Mouse (Mus musculus): ENCODE measurements at regions not wholly inside any gene's neighbourhood (a gene's known extent, or its start where the extent isn't known, plus 50 kb on each side); places are given as distances from the start of the nearest gene placed in this dataset.
"Not testable (repeated sequence)": the region's sequence is repeated elsewhere in the genome, so short reads cannot be mapped to it uniquely, and the experiment has no call there.

DNA sequence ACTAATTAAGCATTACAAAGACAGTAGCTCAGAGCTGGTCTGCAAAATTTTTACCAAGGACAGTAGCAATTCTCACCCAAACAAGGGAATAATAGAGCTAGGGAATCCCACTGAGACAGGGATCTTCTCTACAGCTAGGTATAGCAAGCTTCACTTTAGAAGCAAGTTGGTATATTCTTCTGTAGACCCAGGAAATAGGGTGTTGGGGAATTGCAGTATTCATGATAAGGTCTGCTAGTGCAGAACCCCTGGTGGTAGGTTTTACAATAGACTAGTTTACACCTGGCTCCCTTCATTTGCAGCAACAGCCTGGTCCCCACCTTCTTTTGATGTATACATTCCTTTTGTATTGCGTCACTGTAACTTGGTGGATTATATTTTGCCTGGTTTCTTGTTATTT lies 307.4 kb upstream of the Dab2 start:
- not testable (repeated sequence) for DNase-seq (ENCODE audit: inconsistent age in 2 of 2, low spot score in 1 of 2)

GRCm38 (mm10) chr15:6000816-6001215 lies 298.8 kb upstream of the Dab2 start:
- no peak for DNase-seq (ENCODE audit: inconsistent age in 2 of 2, low spot score in 1 of 2)

DNA sequence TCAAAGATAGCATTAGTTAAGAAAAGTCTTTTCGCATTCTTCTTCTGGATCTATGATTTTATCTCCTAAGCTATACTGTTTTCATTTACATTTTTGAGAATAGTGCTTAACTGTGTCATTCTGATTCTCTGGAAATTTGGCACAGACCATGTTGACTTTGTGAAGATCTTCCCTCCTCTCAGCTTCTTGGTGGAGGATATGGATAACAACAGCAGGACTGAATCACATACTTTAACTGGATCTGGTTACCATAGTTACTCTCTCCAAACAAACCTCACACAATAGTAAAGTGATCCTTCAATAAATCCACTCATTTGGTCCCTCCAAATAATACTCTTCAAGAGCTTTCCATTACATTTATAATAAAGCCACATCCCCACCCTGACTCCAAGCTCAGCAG lies 298.2 kb upstream of the Dab2 start:
- DNase-seq (ENCODE audit: inconsistent age in 2 of 2, low spot score in 1 of 2), result no peak

- no peak for DNase-seq (ENCODE audit: inconsistent age in 2 of 2, low spot score in 1 of 2)
These were observed 284.6 kb upstream of the Dab2 start for GRCm38 (mm10) chr15:6014982-6015381.

GRCm38 (mm10) chr15:6016637-6017049 lies 282.9 kb upstream of the Dab2 start:
- no peak for DNase-seq (ENCODE audit: inconsistent age in 2 of 2, low spot score in 1 of 2)

- DNase-seq (ENCODE audit: inconsistent age in 2 of 2, low spot score in 1 of 2), result no peak
These were observed 274.0 kb upstream of the Dab2 start for GRCm38 (mm10) chr15:6025543-6025942.

DNA sequence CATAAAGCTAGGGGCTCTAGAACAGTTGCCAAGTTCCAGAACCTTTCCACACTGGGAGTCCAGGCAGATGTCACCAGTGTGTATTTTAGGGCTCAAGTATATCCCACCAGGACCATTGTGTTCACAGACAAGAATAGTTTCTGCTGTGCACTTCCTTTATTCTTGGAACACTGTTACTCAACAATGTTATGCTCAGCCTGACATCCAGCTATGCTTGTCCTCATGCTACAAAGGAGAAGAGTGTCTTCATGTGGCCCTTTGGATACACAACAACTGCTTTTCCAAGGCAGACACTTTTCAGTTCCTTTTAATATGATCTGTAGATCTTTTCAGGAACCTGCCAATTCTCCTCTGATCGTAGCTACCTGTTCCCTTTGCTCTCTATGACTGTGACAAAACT lies 270.4 kb upstream of the Dab2 start:
- no peak for DNase-seq (ENCODE audit: inconsistent age in 2 of 2, low spot score in 1 of 2)

- DNase-seq (ENCODE audit: inconsistent age in 2 of 2, low spot score in 1 of 2), result no peak
These were observed 269.2 kb upstream of the Dab2 start for GRCm38 (mm10) chr15:6030396-6030795.

GRCm38 (mm10) chr15:6034156-6034555 lies 265.4 kb upstream of the Dab2 start:
- no peak for DNase-seq (ENCODE audit: inconsistent age in 2 of 2, low spot score in 1 of 2)

DNA sequence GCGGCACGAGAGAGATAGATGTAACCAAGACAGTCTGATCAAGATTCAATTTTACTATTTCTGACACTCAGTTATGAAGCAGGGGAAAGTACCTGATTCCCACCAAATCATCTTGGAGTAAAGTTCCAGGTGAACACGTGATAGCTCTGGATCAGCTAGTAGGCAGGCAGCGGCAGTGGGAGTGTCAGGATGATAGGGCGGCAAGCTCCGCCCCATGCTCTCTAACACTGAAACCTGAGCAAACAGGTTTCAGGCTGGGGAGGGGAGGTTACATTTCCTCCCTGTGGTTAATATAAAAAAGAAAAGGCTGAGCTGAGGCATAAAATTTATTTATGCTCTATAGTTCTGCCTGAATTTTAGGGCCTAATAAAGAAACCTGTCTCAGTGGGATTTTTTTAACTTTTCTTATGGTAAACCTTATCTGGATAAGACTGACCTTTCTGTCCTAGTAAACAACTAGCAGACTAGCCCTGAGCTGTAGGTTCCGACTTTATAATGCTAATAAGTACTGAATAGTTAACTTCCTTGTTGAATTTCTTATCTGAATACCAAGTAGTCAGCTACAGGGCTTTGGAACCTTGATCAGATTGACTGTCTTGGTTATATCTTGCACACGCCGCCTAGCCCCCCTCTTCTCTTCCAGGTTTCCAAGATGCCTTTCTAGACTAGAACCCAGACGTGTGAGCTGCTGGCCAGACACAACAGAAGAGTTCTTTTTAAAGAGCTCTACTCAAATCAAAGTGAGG lies 254.9 kb upstream of the Dab2 start:
- no peak for DNase-seq (ENCODE audit: inconsistent age in 2 of 2, low spot score in 1 of 2)

DNA sequence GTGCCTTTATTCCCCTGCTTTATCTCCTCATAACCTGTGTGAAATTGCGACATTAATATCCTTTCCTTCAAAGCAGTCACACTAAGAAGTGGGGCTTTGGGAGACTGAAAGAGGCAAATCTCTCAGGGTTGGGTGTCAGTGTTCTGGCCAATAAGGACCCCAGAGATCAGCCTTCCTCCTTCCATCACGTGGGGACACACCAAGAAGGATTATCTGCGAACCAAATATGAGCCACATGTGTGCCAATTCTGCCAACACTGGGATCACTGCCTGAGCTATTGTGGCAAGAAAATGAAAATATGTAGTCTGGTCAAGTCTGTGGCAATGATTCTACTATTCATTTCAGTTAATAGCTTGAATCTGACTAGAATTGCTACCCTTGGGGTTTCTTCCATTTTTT lies 243.9 kb upstream of the Dab2 start:
- no peak for DNase-seq (ENCODE audit: inconsistent age in 2 of 2, low spot score in 1 of 2)

GRCm38 (mm10) chr15:6056887-6057626 lies 242.5 kb upstream of the Dab2 start:
- DNase-seq (ENCODE audit: inconsistent age in 2 of 2, low spot score in 1 of 2), result peak in 1 of 2 experiments; percentile 39

DNA sequence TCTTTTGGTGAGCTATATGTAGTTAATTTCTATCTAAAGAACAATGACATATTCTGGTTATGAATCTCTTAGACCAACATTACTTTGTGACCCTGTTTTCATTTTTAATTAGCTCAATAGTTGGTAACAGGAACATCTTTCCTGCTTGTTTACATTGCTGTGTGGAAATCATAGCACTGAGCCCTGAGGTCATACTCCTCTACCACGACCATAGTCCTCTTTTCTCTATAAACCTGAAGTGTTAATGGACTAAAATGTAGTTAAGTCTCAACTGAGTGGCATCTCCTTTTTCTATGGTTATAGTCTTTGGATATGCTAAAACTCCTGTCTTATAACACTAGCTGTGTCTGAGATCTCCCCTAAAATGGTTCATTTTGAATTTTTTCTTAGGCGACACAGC lies 240.2 kb upstream of the Dab2 start:
- no peak for DNase-seq (ENCODE audit: inconsistent age in 2 of 2, low spot score in 1 of 2)

GRCm38 (mm10) chr15:6059790-6060189 lies 239.8 kb upstream of the Dab2 start:
- DNase-seq (ENCODE audit: inconsistent age in 2 of 2, low spot score in 1 of 2), result peak in 1 of 2 experiments; percentile 47

DNA sequence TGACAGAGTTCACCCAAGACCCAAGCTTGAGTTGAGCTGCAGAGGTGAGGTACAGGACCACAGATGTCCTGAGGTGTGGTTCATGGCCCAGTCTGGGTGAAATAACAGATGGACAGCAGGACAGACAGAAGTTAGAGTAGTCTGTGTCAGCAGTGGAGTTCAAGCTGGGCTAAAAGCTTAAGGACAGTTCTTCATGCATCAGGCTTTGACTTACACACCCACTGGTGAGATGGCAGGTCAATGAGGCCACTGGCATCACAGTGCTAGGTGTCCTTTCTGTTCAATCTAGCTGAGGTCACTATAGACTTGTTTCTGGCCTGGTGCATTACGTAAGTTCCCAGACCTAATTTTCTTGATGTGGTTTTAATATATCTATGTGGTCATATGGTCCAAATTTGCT lies 238.9 kb upstream of the Dab2 start:
- DNase-seq (ENCODE audit: inconsistent age in 2 of 2, low spot score in 1 of 2), result no peak

DNA sequence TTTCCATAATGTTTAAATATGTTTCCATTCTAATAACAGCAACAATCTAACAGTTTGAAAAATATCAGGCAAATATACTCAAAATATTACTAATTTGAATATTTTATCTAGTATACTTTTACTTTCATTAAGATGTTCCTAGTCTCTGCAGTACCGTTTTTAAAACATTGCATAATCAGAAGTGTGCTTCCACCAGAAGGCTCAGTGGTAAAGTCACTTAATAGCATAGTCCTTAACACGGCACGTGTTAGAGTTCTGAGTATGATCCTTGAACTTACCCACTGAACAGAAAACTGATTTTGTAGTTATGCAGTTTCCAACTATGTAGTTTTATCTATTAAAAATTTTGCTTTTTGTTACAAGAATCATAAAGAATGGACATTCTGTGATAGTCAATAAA lies 234.5 kb upstream of the Dab2 start:
- no peak for DNase-seq (ENCODE audit: inconsistent age in 2 of 2, low spot score in 1 of 2)

DNA sequence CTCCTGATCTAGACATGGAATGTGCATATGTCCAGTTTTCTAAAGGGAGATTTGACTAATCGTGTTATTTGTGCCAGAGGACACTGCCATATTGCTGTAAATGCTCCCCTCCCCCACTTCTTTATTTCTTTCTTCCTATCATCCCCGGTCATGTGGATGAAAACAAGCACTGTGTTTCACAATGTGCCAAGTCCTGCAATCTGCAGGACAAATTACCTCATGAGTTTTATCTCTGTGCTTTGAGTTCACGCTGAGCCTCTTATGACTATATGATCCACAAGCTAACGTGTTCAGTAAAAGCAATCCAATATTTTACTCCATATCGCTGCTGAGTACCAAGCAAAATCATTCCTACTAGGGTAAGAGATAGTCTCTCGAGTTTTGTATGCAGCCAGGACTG lies 232.2 kb upstream of the Dab2 start:
- no peak for DNase-seq (ENCODE audit: inconsistent age in 2 of 2, low spot score in 1 of 2)

DNA sequence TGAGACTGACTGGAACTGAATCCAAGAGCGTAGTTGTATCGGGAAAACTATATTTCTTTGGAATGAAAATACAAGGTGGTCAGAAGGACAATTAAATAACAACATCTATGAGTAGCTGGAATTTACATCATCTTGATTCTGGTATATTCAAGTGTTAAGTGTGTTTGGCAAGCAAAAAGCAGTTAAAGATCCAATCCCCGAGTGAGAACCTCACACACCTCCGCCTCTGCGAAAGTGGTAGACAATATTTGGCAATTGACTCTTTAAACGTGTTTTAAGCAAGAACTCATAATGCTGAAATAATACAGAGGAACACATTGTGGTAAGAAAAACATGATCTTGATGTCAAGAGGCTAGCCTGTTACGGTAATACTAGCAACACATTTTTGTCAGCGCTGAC lies 231.2 kb upstream of the Dab2 start:
- no peak for DNase-seq (ENCODE audit: inconsistent age in 2 of 2, low spot score in 1 of 2)

DNA sequence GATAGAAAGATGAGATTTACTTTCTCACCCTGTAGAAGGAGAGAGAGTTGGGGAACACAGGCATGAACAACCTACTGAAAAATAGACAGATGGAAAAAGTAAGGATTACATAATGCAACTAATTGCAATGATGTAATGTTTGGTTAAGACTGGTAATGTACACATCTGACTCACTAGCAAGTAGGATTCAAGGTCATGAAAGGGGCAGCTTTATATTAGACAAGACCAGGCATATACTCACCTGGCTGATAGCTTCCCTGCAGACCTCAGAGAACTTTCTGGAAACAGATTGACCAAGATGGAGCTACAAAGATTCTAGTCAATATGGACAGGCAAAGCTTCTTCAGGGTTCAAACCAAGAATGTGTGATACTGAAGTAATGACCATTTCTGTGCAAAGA lies 227.7 kb upstream of the Dab2 start:
- DNase-seq (ENCODE audit: inconsistent age in 2 of 2, low spot score in 1 of 2), result no peak

DNA sequence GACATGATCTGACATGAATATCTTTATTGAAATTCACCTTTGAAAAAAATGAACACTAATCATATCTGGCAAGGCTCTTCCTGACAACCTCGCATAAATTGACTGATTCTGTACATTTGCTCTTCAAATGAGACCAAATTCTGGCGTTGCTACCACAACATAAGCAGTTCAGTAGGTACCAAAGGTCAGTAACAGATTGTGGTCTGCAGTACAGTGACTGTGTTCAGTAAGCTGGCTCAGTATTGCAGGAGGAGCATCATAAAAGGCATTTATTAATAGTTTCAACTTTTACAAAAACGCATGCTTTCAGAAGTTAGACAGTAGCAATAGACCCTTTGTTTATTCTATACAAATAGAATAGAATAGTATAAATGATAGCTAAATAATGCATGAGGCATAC lies 226.7 kb upstream of the Dab2 start:
- DNase-seq (ENCODE audit: inconsistent age in 2 of 2, low spot score in 1 of 2), result no peak

DNA sequence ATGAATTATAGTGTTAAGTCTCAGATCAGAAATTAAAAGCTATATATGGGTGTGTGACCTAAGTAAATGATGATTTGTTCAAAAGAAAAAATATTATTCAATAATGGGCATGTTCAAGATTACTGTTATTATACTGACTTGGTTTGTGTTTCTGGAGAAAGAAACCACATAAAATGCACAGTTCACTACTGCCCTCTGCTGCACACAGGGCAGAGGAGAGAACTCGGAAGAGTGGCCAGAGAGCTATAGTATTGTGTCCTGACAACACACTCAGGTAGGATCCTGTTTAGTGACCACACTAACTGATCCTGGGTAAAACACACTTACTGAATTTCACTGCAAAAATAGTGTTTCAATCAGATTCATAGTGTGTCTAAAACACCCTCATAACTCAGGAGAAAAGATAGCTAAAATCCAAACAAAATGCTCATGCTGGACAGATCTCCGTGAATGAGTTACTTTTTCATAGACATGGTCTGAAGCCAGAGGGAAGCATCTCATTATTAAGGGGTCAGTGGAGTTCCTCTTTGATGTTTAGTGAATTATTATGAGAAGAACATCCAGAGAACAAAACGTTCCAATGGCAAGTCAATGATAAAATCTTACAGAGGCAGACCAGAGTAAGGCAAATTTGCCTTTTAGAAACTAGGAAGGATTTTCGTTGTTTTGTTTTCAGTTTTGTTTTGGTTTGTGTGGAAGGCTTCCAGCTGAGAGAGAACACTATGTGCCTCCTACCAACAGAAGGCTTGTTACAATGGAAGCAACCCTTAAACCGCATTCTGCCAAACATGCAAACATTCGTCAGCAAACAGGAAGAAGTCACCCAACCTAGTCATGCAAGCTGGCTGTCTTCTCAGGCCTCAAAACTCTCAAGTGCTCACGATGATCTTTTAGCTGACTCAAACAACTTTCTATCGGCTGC lies 218.6 kb upstream of the Dab2 start:
- peak; percentile 55 to 79 for DNase-seq (ENCODE audit: inconsistent age in 2 of 2, low spot score in 1 of 2)

DNA sequence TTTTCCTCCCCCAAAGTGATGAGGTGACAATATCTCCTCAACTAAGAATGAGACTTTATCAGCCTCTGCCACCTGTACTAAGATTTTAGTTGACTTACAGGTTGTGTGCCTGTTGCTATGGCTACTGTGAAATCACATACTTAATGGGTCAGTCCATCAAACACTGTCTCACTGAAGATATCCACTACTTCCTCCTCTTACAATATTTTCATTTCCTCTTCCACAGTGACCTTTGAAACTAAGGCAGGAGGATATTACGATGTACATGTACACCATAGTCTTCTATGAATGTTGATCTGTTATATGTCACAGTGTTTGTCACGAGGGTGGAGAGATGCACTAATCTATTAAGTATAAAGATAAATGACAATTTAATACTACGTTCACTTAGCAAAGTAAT lies 212.4 kb upstream of the Dab2 start:
- DNase-seq (ENCODE audit: inconsistent age in 2 of 2, low spot score in 1 of 2), result no peak

Measured in adrenal gland, adult (tissue).